Mouse (Mus musculus) limb, embryonic 14.5 days (tissue): ENCODE data around the gene Ppm1b. TPM values are rescaled to one million over a fixed set of nuclear protein-coding genes. Genes with fewer than 3 reads are reported as not detected.

Experiments
- ATAC-seq: fragments of 200-750 bp; cut with Nextera tagmentation; 2 replicates; pipeline ENCODE4 v1.8.0; 2017; ENCODE audit warnings: low read depth, moderate number of reproducible peaks, moderate TSS enrichment; ENCODE audit not compliant: low FRiP score
- DNase-seq: peaks from one replicate; pipeline ENCODE4 v3.0.0-alpha.2; 2015; ENCODE audit warnings: low spot score
- H3K27ac ChIP-seq: fragments of 300-500 bp; sonication (generic); replicated peaks from 2 replicates; pipeline ENCODE4 v1.5.1; 2014; ENCODE audit warnings: low read depth, mild to moderate bottlenecking, low read length, moderate library complexity, mixed read lengths
- H3K27me3 ChIP-seq: fragments of 300-500 bp; sonication (generic); 2 replicates; pipeline ENCODE4 v1.6.1; 2014; ENCODE audit warnings: low read length, mixed read lengths; ENCODE audit not compliant: control insufficient read depth, insufficient read depth
- H3K36me3 ChIP-seq: fragments of 300-500 bp; sonication (generic); 2 replicates; pipeline ENCODE4 v1.6.1; 2014; ENCODE audit warnings: mild to moderate bottlenecking, low read length, moderate library complexity, mixed read lengths; ENCODE audit not compliant: control insufficient read depth, insufficient read depth
- H3K4me1 ChIP-seq: fragments of 300-500 bp; sonication (generic); 2 replicates; pipeline ENCODE4 v1.6.1; 2014; ENCODE audit warnings: antibody characterized with exemption, low read length, mixed read lengths; ENCODE audit not compliant: control insufficient read depth, insufficient read depth
- H3K4me2 ChIP-seq: fragments of 300-500 bp; sonication (generic); replicated peaks from 2 replicates; pipeline ENCODE4 v1.6.1; 2014; ENCODE audit warnings: low read depth, mild to moderate bottlenecking, low read length, moderate library complexity; ENCODE audit not compliant: severe bottlenecking
- H3K4me3 ChIP-seq: fragments of 300-500 bp; sonication (generic); replicated peaks from 2 replicates; pipeline ENCODE4 v1.5.1; 2014; ENCODE audit warnings: low read length
- H3K9ac ChIP-seq: fragments of 300-500 bp; sonication (generic); 2 replicates; pipeline ENCODE4 v1.6.1; 2014; ENCODE audit warnings: mild to moderate bottlenecking, low read depth, low read length, moderate library complexity; ENCODE audit not compliant: severe bottlenecking
- H3K9me3 ChIP-seq: fragments of 300-500 bp; sonication (generic); 2 replicates; pipeline ENCODE4 v1.6.1; 2016; ENCODE audit warnings: low read length; ENCODE audit not compliant: control insufficient read depth
- POLR2A ChIP-seq: fragments of 200-500 bp; IDR thresholded peaks from 2 replicates; pipeline ENCODE4 v1.8.0; 2012; ENCODE audit warnings: inconsistent platforms, mild to moderate bottlenecking, moderate library complexity, borderline replicate concordance; ENCODE audit not compliant: insufficient read depth, insufficient read length; ENCODE audit errors: extremely low read depth
- WGBS: fragments of 180-500 bp; shearing (Covaris S2); extraction: QIAGEN DNeasy Blood & Tissue Kit; methylation state at CpG from one replicate; pipeline ENCODE4 v1.1.7; 2014; 5-methylcytosine and 5-hydroxymethylcytosine counted together
- polyA plus RNA-seq, 2 experiments: library from polyadenylated mRNA; depleted of rRNA in 1 of 2; stranded (reverse) in 1 of 2; unstranded in 1 of 2; fragments of >200 nt; fragmentation: Nextera tagmentation in 1 of 2; extraction: Ambion mirVana in 1 of 2; gene quantifications; 2 replicates each; pipeline versions ENCODE4 v1.2.1 to v1.2.3; 2012 to 2014

Ppm1b gene
- polyA plus RNA-seq, 2 experiments, result 59.9 to 69.3 TPM

GRCm38 (mm10) chr17:85034068-85034467 is 77.5 kb downstream of the Ppm1b start:
- 64% methylated on average over 11 of the region's 11 CpGs for WGBS
- Histone ChIP-seq H3K4me2 (no peak overlapping the region), H3K4me1 (no peaks in the 10 kb centered on the region), H3K27me3 (no peaks in the 10 kb centered on the region), H3K9ac (no peak overlapping the region), H3K9me3 (no peaks in the 10 kb centered on the region), H3K27ac (no peak overlapping the region), H3K36me3 (no peaks in the 10 kb centered on the region), H3K4me3 (no peak overlapping the region)
- DNase-seq, result no peak
- no peak for TF ChIP-seq POLR2A
- ATAC-seq, result no peak

DNA sequence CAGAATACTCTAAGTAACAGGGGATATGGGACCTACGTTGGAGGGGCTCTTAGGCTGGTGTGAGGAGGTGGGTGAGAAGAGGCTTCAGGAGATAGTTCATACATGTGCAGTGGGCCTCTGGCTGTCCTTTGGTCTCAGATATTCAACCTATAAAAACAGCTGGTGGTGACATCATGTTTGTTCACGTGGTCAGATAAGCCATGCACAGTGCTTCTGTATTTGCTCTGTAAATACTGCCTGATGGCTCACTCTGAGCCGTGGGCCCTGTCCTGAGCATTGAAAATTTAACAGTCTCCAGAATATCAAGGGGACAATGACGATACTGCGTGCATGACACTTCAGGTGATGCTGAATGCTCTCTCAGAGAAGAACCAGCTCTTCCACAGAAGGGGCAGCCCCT is 81.3 kb downstream of the Ppm1b start:
- H3K9ac ChIP-seq, result no peak overlapping the region
- H3K36me3 ChIP-seq, result no peaks in the 10 kb centered on the region
- H3K27ac ChIP-seq, result no peak overlapping the region
- WGBS, result 84% methylated on average over 5 of the region's 5 CpGs
- H3K27me3 ChIP-seq, result no peaks in the 10 kb centered on the region
- ATAC-seq, result no peak
- H3K4me1 ChIP-seq, result no peaks in the 10 kb centered on the region
- DNase-seq, result no peak
- TF ChIP-seq POLR2A, result no peak
- no peak overlapping the region for H3K4me3 ChIP-seq
- H3K9me3 ChIP-seq, result no peaks in the 10 kb centered on the region
- H3K4me2 ChIP-seq, result no peak overlapping the region

DNA sequence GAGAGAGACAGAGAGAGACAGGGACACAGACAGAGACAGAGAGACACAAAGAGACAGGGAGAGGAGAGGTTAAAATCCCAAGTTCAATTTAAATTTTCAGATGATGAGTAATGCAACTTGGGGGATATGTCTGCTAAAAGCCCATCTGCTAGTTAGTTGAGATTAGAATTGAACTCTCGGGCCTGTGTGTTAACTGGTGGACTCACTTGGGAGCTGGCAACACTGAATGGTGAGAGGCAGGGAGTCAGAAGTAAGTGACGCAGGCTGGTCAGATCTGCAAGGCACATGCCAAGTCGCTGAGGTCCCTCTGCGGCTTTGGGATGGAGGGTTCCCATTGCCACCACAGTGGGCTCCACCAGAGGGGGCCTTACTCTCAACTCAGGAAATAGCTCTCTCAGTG is 81.8 kb downstream of the Ppm1b start:
- no peak overlapping the region for H3K9ac ChIP-seq
- TF ChIP-seq POLR2A, result no peak
- 83% methylated on average over 4 of the region's 4 CpGs for WGBS
- no peak overlapping the region for H3K4me3 ChIP-seq
- H3K9me3 ChIP-seq, result no peaks in the 10 kb centered on the region
- H3K4me2 ChIP-seq, result no peak overlapping the region
- H3K4me1 ChIP-seq, result no peaks in the 10 kb centered on the region
- no peak for DNase-seq
- H3K27me3 ChIP-seq, result no peaks in the 10 kb centered on the region
- H3K27ac ChIP-seq, result no peak overlapping the region
- no peaks in the 10 kb centered on the region for H3K36me3 ChIP-seq
- no peak for ATAC-seq

DNA sequence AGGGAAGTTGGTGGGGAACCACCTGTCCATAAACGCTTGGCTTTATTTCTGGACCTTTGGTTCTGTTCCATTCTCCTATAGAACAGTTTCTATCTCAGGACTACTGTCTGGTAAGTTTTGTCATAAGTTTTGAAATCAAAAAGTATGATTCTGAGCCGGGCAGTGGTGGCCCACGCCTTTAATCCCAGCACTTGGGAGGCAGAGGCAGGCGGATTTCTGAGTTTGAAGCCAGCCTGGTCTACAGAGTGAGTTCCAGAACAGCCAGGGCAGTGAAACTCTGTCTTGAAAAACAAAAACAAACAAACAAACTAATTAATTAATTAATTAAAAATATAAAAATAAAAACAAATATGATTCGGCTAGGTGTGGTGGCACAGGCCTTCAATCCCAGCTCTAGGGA is 82.2 kb downstream of the Ppm1b start:
- H3K4me2 ChIP-seq, result no peak overlapping the region
- no peak overlapping the region for H3K9ac ChIP-seq
- no peak for TF ChIP-seq POLR2A
- H3K4me3 ChIP-seq, result no peak overlapping the region
- DNase-seq (no peak), ATAC-seq (no peak)
- no peaks in the 10 kb centered on the region for H3K36me3 ChIP-seq
- H3K9me3 ChIP-seq, result no peaks in the 10 kb centered on the region
- H3K27ac ChIP-seq, result no peak overlapping the region
- H3K27me3 ChIP-seq, result no peaks in the 10 kb centered on the region
- no peaks in the 10 kb centered on the region for H3K4me1 ChIP-seq
- 89% methylated on average over 5 of the region's 5 CpGs for WGBS

DNA sequence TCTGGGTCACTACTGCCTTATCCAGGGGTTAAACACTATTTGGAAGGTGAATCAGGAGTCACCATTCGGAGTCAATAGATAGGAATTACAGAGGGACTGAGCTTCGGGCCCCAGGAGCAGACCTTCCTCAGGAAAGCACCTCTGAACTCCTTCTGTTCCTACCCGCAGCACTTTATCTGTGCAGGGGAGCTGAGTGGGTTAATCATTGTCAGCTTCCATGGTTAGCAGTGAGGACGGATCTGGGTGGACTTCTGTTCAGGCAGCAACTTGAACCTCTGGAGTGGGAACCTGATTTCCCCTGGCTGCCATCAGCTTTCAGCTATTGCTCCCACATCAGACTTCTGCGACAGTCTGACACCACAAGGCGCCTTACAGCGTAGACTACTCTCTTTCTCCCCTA is 84.4 kb downstream of the Ppm1b start:
- H3K27me3 ChIP-seq, result no peaks in the 10 kb centered on the region
- H3K27ac ChIP-seq, result no peak overlapping the region
- DNase-seq (no peak), ATAC-seq (no peak)
- no peak for TF ChIP-seq POLR2A
- no peak overlapping the region for H3K4me3 ChIP-seq
- H3K4me1 ChIP-seq, result no peaks in the 10 kb centered on the region
- H3K9ac ChIP-seq, result no peak overlapping the region
- H3K36me3 ChIP-seq, result no peaks in the 10 kb centered on the region
- 73% methylated on average over 7 of the region's 7 CpGs for WGBS
- H3K9me3 ChIP-seq, result no peaks in the 10 kb centered on the region
- no peak overlapping the region for H3K4me2 ChIP-seq

DNA sequence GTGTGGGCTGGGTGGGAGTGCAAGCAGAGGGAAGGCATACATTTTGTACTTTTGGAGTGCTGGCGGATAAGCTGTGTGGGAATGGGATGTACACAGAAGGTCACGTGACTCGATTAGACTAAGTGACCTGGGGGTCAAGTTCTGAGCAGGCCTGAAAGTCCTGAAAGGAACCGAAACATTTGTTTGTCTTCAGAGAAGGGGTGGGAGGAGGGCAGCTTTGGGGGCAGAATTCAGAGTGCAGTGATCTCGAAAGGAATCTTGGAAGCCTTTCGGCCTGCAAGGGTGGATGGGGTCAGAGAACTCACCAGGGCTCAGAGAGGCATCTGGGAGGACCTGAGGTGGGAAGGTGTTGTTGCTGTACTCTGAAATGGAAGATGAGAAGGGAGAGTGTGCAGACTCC is 85.9 kb downstream of the Ppm1b start:
- Histone ChIP-seq H3K4me1 (no peaks in the 10 kb centered on the region), H3K9ac (no peak overlapping the region), H3K27ac (no peak overlapping the region), H3K36me3 (no peaks in the 10 kb centered on the region), H3K4me2 (no peak overlapping the region), H3K4me3 (no peak overlapping the region), H3K9me3 (no peaks in the 10 kb centered on the region), H3K27me3 (no peaks in the 10 kb centered on the region)
- 84% methylated on average over 6 of the region's 6 CpGs for WGBS
- no peak for TF ChIP-seq POLR2A
- DNase-seq (no peak), ATAC-seq (no peak)
